Mouse (Mus musculus) MEL (cell line): ENCODE measurements around the gene Cd38. TPM values are rescaled to one million over a fixed set of nuclear protein-coding genes. Genes with fewer than 3 reads are reported as not detected.

Experiments used
- DNase-seq: peaks from one replicate; pipeline ENCODE4 v3.0.0; 2011; ENCODE audit warnings: low read depth, low spot score
- H3K27ac ChIP-seq: 2 replicates; pipeline ENCODE4 v1.5.1; 2012; ENCODE audit warnings: low read depth, mild to moderate bottlenecking, control low read depth, low read length, moderate library complexity; ENCODE audit not compliant: control insufficient read depth
- H3K27me3 ChIP-seq, 2 experiments: fragments of 150-350 bp in 1 of 2; sonication (generic) in 1 of 2; 2 replicates each; pipeline ENCODE4 v1.6.1; 2012; ENCODE audit warnings: low read length in 2 of 2, mild to moderate bottlenecking in 2 of 2, improper control_type of control experiment in 1 of 2, moderate library complexity in 1 of 2; ENCODE audit not compliant: insufficient read depth in 2 of 2, control insufficient read depth in 1 of 2
- H3K36me3 ChIP-seq, 2 experiments: 2 replicates each; pipeline ENCODE4 v1.6.1; 2012 to 2014; ENCODE audit warnings: low read length in 2 of 2, improper control_type of control experiment in 1 of 2, inconsistent platforms in 1 of 2, mild to moderate bottlenecking in 1 of 2; ENCODE audit not compliant: insufficient read depth in 2 of 2, control insufficient read depth in 1 of 2
- H3K4me1 ChIP-seq, 2 experiments: fragments of 150-350 bp in 1 of 2; sonication (generic) in 1 of 2; 2 replicates each; pipeline ENCODE4 v1.6.1; 2012; ENCODE audit warnings: low read length in 2 of 2, improper control_type of control experiment in 1 of 2, mild to moderate bottlenecking in 1 of 2; ENCODE audit not compliant: insufficient read depth in 2 of 2, control insufficient read depth in 1 of 2
- H3K4me3 ChIP-seq, 2 experiments: fragments of 150-350 bp in 1 of 2; sonication (generic) in 1 of 2; 2 replicates each; pipeline ENCODE4 v1.5.1; 2012; ENCODE audit warnings: low read depth in 2 of 2, low read length in 2 of 2, mild to moderate bottlenecking in 2 of 2, moderate library complexity in 2 of 2, control low read depth in 1 of 2, improper control_type of control experiment in 1 of 2; ENCODE audit not compliant: control insufficient read depth in 1 of 2, insufficient read depth in 1 of 2
- H3K79me2 ChIP-seq: 2 replicates; pipeline ENCODE4 v1.6.1; 2012; ENCODE audit warnings: mild to moderate bottlenecking, low read length, moderate library complexity; ENCODE audit not compliant: control insufficient read depth, poor library complexity, insufficient read depth
- H3K9ac ChIP-seq: 2 replicates; pipeline ENCODE4 v1.6.1; 2012; ENCODE audit warnings: low read depth, mild to moderate bottlenecking, control low read depth, low read length, moderate library complexity; ENCODE audit not compliant: control insufficient read depth, poor library complexity, severe bottlenecking
- H3K9me3 ChIP-seq: fragments of 150-350 bp; sonication (generic); replicated peaks from 2 replicates; pipeline ENCODE4 v1.6.1; 2012; ENCODE audit warnings: mild to moderate bottlenecking, low read length, improper control_type of control experiment, moderate library complexity; ENCODE audit not compliant: insufficient read depth
- CTCF ChIP-seq, 3 experiments: IDR thresholded peaks in 2 of 3; conservative IDR thresholded peaks in 1 of 3; 2 replicates each; pipeline ENCODE4 v1.5.1; 2011 to 2012; ENCODE audit warnings: low read length in 3 of 3, low read depth in 2 of 3, mild to moderate bottlenecking in 2 of 3, improper control_type of control experiment in 1 of 3, inconsistent platforms in 1 of 3, mixed read lengths in 1 of 3, moderate library complexity in 1 of 3; ENCODE audit not compliant: control insufficient read depth in 1 of 3, insufficient read depth in 1 of 3, poor library complexity in 1 of 3, severe bottlenecking in 1 of 3
- GABPA ChIP-seq: IDR thresholded peaks from 2 replicates; pipeline ENCODE4 v1.6.1; 2012; ENCODE audit warnings: low read depth, mild to moderate bottlenecking, inconsistent platforms, low read length, improper control_type of control experiment, moderate library complexity
- GATA1 ChIP-seq: IDR thresholded peaks from 2 replicates; pipeline ENCODE4 v1.6.1; 2011; ENCODE audit warnings: low read depth, low read length, improper control_type of control experiment
- KAT2A ChIP-seq: conservative IDR thresholded peaks from 2 replicates; pipeline ENCODE4 v1.6.1; 2012; ENCODE audit warnings: low read depth, low read length, improper control_type of control experiment, inconsistent platforms
- MAFK ChIP-seq: IDR thresholded peaks from 2 replicates; pipeline ENCODE4 v1.6.1; 2011; ENCODE audit warnings: low read depth, mild to moderate bottlenecking, low read length, improper control_type of control experiment, borderline replicate concordance
- MAZ ChIP-seq: IDR thresholded peaks from 2 replicates; pipeline ENCODE4 v1.6.1; 2012; ENCODE audit warnings: low read depth, mild to moderate bottlenecking, inconsistent platforms, low read length, improper control_type of control experiment
- MEF2A ChIP-seq: IDR thresholded peaks from 2 replicates; pipeline ENCODE4 v1.6.1; 2014; ENCODE audit warnings: low read depth, mild to moderate bottlenecking, inconsistent platforms, low read length, improper control_type of control experiment; ENCODE audit not compliant: poor library complexity, insufficient replicate concordance, severe bottlenecking; ENCODE audit errors: extremely low read depth
- MXI1 ChIP-seq: IDR thresholded peaks from 2 replicates; pipeline ENCODE4 v1.6.1; 2011; ENCODE audit warnings: mild to moderate bottlenecking, low read depth, low read length, improper control_type of control experiment
- MYB ChIP-seq: IDR thresholded peaks from 2 replicates; pipeline ENCODE4 v1.6.1; 2011; ENCODE audit warnings: mild to moderate bottlenecking, low read depth, low read length, improper control_type of control experiment
- NRF1 ChIP-seq: IDR thresholded peaks from 2 replicates; pipeline ENCODE4 v1.6.1; 2014; ENCODE audit warnings: low read depth, mild to moderate bottlenecking, inconsistent platforms, low read length, improper control_type of control experiment, moderate library complexity; ENCODE audit not compliant: poor library complexity, insufficient read depth, severe bottlenecking
- POLR2A ChIP-seq, 2 experiments: IDR thresholded peaks; 2 replicates each; pipeline ENCODE4 v1.6.1; 2011 to 2012; ENCODE audit warnings: low read length in 2 of 2, mild to moderate bottlenecking in 2 of 2, control low read depth in 1 of 2, improper control_type of control experiment in 1 of 2, low read depth in 1 of 2, moderate library complexity in 1 of 2; ENCODE audit not compliant: control insufficient read depth in 1 of 2, insufficient read depth in 1 of 2, poor library complexity in 1 of 2
- POLR2AphosphoS5 ChIP-seq: IDR thresholded peaks from 2 replicates; pipeline ENCODE4 v1.6.1; 2012; ENCODE audit warnings: low read depth, borderline replicate concordance, mild to moderate bottlenecking, inconsistent platforms, low read length, moderate library complexity, mixed read lengths
- RCOR1 ChIP-seq: IDR thresholded peaks from 2 replicates; pipeline ENCODE4 v1.6.1; 2012; ENCODE audit warnings: low read depth, mild to moderate bottlenecking, inconsistent platforms, low read length, improper control_type of control experiment
- SMC3 ChIP-seq: IDR thresholded peaks from 2 replicates; pipeline ENCODE4 v1.6.1; 2011; ENCODE audit warnings: low read depth, low read length, improper control_type of control experiment
- TCF12 ChIP-seq: IDR thresholded peaks from 2 replicates; pipeline ENCODE4 v1.6.1; 2014; ENCODE audit warnings: low read depth, mild to moderate bottlenecking, inconsistent platforms, low read length, improper control_type of control experiment, moderate library complexity
- USF1 ChIP-seq: IDR thresholded peaks from 2 replicates; pipeline ENCODE4 v1.6.1; 2014; ENCODE audit warnings: low read depth, mild to moderate bottlenecking, inconsistent platforms, low read length, improper control_type of control experiment, moderate library complexity
- USF2 ChIP-seq, 2 experiments: IDR thresholded peaks; 2 replicates each; pipeline ENCODE4 v1.6.1; 2011 to 2012; ENCODE audit warnings: improper control_type of control experiment in 2 of 2, low read length in 2 of 2, borderline replicate concordance in 1 of 2, inconsistent platforms in 1 of 2, low read depth in 1 of 2, mild to moderate bottlenecking in 1 of 2; ENCODE audit not compliant: insufficient read depth in 1 of 2
- ZC3H11A ChIP-seq: IDR thresholded peaks from 2 replicates; pipeline ENCODE4 v1.6.1; 2012; ENCODE audit warnings: low read depth, mild to moderate bottlenecking, inconsistent platforms, low read length, improper control_type of control experiment
- ZMIZ1 ChIP-seq: IDR thresholded peaks from 2 replicates; pipeline ENCODE4 v1.6.1; 2012; ENCODE audit warnings: low read depth, mild to moderate bottlenecking, inconsistent platforms, low read length, improper control_type of control experiment, moderate library complexity
- ZNF384 ChIP-seq: IDR thresholded peaks from 2 replicates; pipeline ENCODE4 v1.6.1; 2012; ENCODE audit warnings: low read depth, mild to moderate bottlenecking, inconsistent platforms, low read length, improper control_type of control experiment
- polyA plus RNA-seq, 2 experiments: library from polyadenylated mRNA; stranded (reverse) in 1 of 2; unstranded in 1 of 2; fragments of >175 nt in 1 of 2; fragments of >200 nt in 1 of 2; gene quantifications; 2 replicates each; pipeline versions ENCODE4 v1.2.1 to v1.2.4; 2012; ENCODE audit warnings: low replicate concordance in 2 of 2, low read depth in 1 of 2; ENCODE audit not compliant: insufficient read length in 2 of 2, insufficient read depth in 1 of 2, missing spikeins in 1 of 2
- total RNA-seq: library from RNA; depleted of rRNA; stranded (reverse); fragments of 300-350 nt; gene quantifications from 2 replicates; pipeline ENCODE4 v1.2.3, GENCODE M21; 2012

Cd38 gene
- total and polyA plus RNA-seq, 3 experiments: not detected

DNA sequence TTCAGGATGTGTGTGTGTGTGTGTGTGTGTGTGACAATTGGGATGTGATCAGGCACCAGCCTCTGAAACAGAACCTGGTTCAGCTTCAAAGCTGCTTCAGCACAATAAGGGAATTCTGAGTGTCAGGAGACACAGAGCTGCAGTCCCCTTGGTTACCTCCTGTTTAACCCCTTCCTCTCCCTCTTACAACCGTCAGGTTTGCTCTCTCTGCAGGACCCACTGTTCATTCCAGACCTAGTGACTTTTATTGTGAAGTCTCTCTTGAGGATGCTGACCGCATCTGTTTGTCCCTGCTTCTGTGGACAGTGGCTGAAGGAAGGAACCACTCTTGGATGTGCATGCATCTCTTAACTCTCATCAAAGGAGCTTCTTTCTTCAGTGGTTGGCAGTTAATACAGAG lies 22.1 kb upstream of the Cd38 start (continued):
- TF ChIP-seq RCOR1: no peak
- TF ChIP-seq, all 39 proteins: peak for 0

DNA sequence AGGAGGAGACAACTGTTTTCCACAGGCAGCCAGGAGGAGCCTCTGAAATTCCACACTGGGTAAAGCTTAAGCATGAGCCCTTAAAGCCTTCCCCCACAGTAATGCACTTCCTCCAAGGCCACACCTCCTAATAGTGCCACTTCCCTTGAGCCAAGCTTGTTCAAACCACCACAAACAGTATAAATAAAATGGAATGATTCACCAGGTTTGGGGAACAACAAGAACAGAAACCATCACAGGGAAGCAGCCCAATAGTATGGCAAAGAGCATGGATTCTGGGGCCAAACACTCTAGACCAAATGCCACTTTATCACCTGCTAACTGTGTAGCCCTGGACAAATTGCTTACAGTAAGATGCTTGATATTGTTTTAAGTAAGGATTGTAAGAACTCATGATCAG lies 20.8 kb upstream of the Cd38 start:
- no peaks in the 10 kb centered on the region for H3K36me3 ChIP-seq
- TF ChIP-seq POLR2A (IDR thresholded peaks at IDR 0.05; ENCODE audit: control insufficient read depth in 1 of 2, insufficient read depth in 1 of 2, low read depth in 1 of 2, low read length in 2 of 2, poor library complexity in 1 of 2): no peak
- TF ChIP-seq SMC3: no peak
- TF ChIP-seq ZMIZ1: no peak
- TF ChIP-seq MAZ: no peak
- no peak for TF ChIP-seq GATA1
- no peak for TF ChIP-seq MXI1
- TF ChIP-seq USF2 (IDR thresholded peaks at IDR 0.05; ENCODE audit: borderline replicate concordance in 1 of 2, insufficient read depth in 1 of 2, low read depth in 1 of 2, low read length in 2 of 2): no peak
- no peak for TF ChIP-seq ZC3H11A
- TF ChIP-seq MAFK: no peak
- no peak for TF ChIP-seq POLR2AphosphoS5
- TF ChIP-seq, all 39 proteins: peak for 0
- Histone ChIP-seq H3K4me3 (no peak overlapping the region), H3K9me3 (no peaks in the 10 kb centered on the region), H3K4me1 (no peaks in the 10 kb centered on the region), H3K79me2 (no peaks in the 10 kb centered on the region), H3K27ac (no peak overlapping the region), H3K27me3 (no peaks in the 10 kb centered on the region), H3K9ac (no peak overlapping the region)
- no peak for DNase-seq

DNA sequence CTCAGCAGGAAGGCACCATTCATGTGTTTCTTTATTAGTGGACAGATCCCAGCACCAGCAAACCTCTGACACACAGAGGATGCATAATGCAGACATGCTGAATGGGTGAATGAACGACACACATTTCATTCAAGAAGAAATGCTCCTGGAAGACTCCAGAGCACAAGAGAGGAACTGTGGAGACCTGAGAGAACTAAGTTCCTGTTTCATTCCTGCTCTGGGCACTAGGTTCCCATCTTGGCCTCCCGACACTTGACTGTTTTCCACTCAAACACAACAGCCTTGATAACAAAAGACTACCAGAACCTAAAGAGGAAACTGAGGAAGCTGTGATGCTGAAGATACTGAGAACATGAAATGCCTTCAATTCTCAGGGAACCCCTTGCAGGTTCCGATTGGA lies 20.1 kb upstream of the Cd38 start:
- H3K27ac ChIP-seq: no peak overlapping the region
- no peak overlapping the region for H3K9ac ChIP-seq
- no peaks in the 10 kb centered on the region for H3K4me1 ChIP-seq
- no peak overlapping the region for H3K4me3 ChIP-seq
- no peaks in the 10 kb centered on the region for H3K27me3 ChIP-seq
- DNase-seq: no peak
- H3K79me2 ChIP-seq: no peaks in the 10 kb centered on the region
- TF ChIP-seq CTCF (IDR thresholded peaks at IDR 0.05 in 2 of 3, conservative IDR thresholded peaks at IDR 0.05 in 1 of 3; ENCODE audit: control insufficient read depth in 1 of 3, insufficient read depth in 1 of 3, low read depth in 2 of 3, low read length in 3 of 3, poor library complexity in 1 of 3, severe bottlenecking in 1 of 3): no peak
- TF ChIP-seq MEF2A: no peak
- TF ChIP-seq ZMIZ1: no peak
- TF ChIP-seq USF1: no peak
- no peak for TF ChIP-seq TCF12
- no peak for TF ChIP-seq MYB
- TF ChIP-seq MAFK: no peak
- TF ChIP-seq KAT2A: no peak
- TF ChIP-seq ZC3H11A: no peak
- TF ChIP-seq RCOR1: no peak
- no peak for TF ChIP-seq GABPA
- no peak for TF ChIP-seq ZNF384
- no peak for TF ChIP-seq MXI1
- TF ChIP-seq NRF1: no peak
- H3K36me3 ChIP-seq: no peaks in the 10 kb centered on the region
- H3K9me3 ChIP-seq: no peaks in the 10 kb centered on the region
